Mouse (Mus musculus) heart, embryonic 12.5 days (tissue): ENCODE measurements around the gene Dusp16. TPM values are rescaled to one million over a fixed set of nuclear protein-coding genes. Genes with fewer than 3 reads are reported as not detected.

ENCODE experiments used
- ATAC-seq: fragments of 200-750 bp; cut with Nextera tagmentation; 2 replicates; pipeline ENCODE4 v1.8.0; 2017; ENCODE audit warnings: moderate TSS enrichment, moderate library complexity; ENCODE audit not compliant: insufficient number of reproducible peaks, low FRiP score
- H3K27ac ChIP-seq: fragments of 300-500 bp; sonication (generic); 2 replicates; pipeline ENCODE4 v1.5.1; 2016; ENCODE audit warnings: mild to moderate bottlenecking, moderate library complexity; ENCODE audit not compliant: poor library complexity, severe bottlenecking
- H3K27me3 ChIP-seq: fragments of 300-500 bp; sonication (generic); replicated peaks from 2 replicates; pipeline ENCODE4 v1.6.1; 2016; ENCODE audit warnings: mild to moderate bottlenecking, moderate library complexity
- H3K36me3 ChIP-seq: fragments of 300-500 bp; sonication (generic); 2 replicates; pipeline ENCODE4 v1.6.1; 2016; ENCODE audit warnings: mild to moderate bottlenecking, moderate library complexity
- H3K4me1 ChIP-seq: fragments of 300-500 bp; sonication (generic); replicated peaks from 2 replicates; pipeline ENCODE4 v1.6.1; 2016; ENCODE audit warnings: mild to moderate bottlenecking
- H3K4me2 ChIP-seq: fragments of 300-500 bp; sonication (generic); 2 replicates; pipeline ENCODE4 v1.6.1; 2016; ENCODE audit warnings: mild to moderate bottlenecking, moderate library complexity
- H3K4me3 ChIP-seq: fragments of 300-500 bp; sonication (generic); 2 replicates; pipeline ENCODE4 v1.5.1; 2016; ENCODE audit warnings: mild to moderate bottlenecking
- H3K9ac ChIP-seq: fragments of 300-500 bp; sonication (generic); 2 replicates; pipeline ENCODE4 v1.6.1; 2016; ENCODE audit warnings: mild to moderate bottlenecking, moderate library complexity
- H3K9me3 ChIP-seq: fragments of 300-500 bp; sonication (generic); replicated peaks from 2 replicates; pipeline ENCODE4 v1.6.1; 2016; ENCODE audit warnings: mild to moderate bottlenecking, moderate library complexity
- WGBS: fragments of 180-500 bp; shearing (Covaris S2); methylation state at CpG from one replicate; pipeline ENCODE4 v1.1.7; 2016; 5-methylcytosine and 5-hydroxymethylcytosine counted together
- polyA plus RNA-seq: library from polyadenylated mRNA; unstranded; fragments of >200 nt; fragmentation: Nextera tagmentation; extraction: Ambion mirVana; gene quantifications from 2 replicates; pipeline ENCODE4 v1.2.1, GENCODE M21; 2016

Gene Dusp16
- polyA plus RNA-seq, 1 experiment from 2014 or later, result 21.8 TPM

- Histone ChIP-seq H3K27me3 (no peaks in the 10 kb centered on the region), H3K9ac (no peak overlapping the region), H3K9me3 (no peaks in the 10 kb centered on the region), H3K4me3 (no peak overlapping the region), H3K4me2 (no peak overlapping the region), H3K27ac (peak overlapping the region; percentile 57; the same call in 1 of the 2 replicates), H3K36me3 (peaks cover 53% of the 10 kb centered on the region), H3K4me1 (peaks cover 43% of the 10 kb centered on the region)
- peak; percentile 87 for ATAC-seq
- WGBS, result 6% methylated on average over 6 of the region's 6 CpGs
Observed at GRCm38 (mm10) chr6:134716168-134716587, 76.2 kb downstream of the Dusp16 start.

GRCm38 (mm10) chr6:134713897-134714296 lies 78.5 kb downstream of the Dusp16 start:
- Histone ChIP-seq H3K27ac (no peak overlapping the region), H3K4me3 (no peak overlapping the region), H3K4me1 (peaks cover 52% of the 10 kb centered on the region), H3K9me3 (no peaks in the 10 kb centered on the region), H3K9ac (no peak overlapping the region), H3K27me3 (no peaks in the 10 kb centered on the region), H3K36me3 (peaks cover 38% of the 10 kb centered on the region), H3K4me2 (no peak overlapping the region)
- no peak for ATAC-seq
- WGBS, result 52% methylated on average over 1 of the region's 1 CpGs

GRCm38 (mm10) chr6:134713321-134713720 lies 79.1 kb downstream of the Dusp16 start:
- peaks cover 47% of the 10 kb centered on the region for H3K4me1 ChIP-seq
- H3K9ac ChIP-seq, result no peak overlapping the region
- no peaks in the 10 kb centered on the region for H3K27me3 ChIP-seq
- peaks cover 35% of the 10 kb centered on the region for H3K36me3 ChIP-seq
- WGBS, result 36% methylated on average over 3 of the region's 3 CpGs
- ATAC-seq, result no peak
- no peaks in the 10 kb centered on the region for H3K9me3 ChIP-seq
- H3K4me3 ChIP-seq, result no peak overlapping the region
- H3K27ac ChIP-seq, result no peak overlapping the region
- no peak overlapping the region for H3K4me2 ChIP-seq

GRCm38 (mm10) chr6:134710020-134710419 lies 82.4 kb downstream of the Dusp16 start:
- Histone ChIP-seq H3K4me3 (no peak overlapping the region), H3K27me3 (no peaks in the 10 kb centered on the region), H3K4me2 (no peak overlapping the region), H3K9ac (no peak overlapping the region), H3K4me1 (peaks cover 22% of the 10 kb centered on the region), H3K27ac (no peak overlapping the region), H3K36me3 (peaks cover 21% of the 10 kb centered on the region), H3K9me3 (no peaks in the 10 kb centered on the region)
- WGBS, result 86% methylated on average over 15 of the region's 15 CpGs
- no peak for ATAC-seq

GRCm38 (mm10) chr6:134706467-134706866 lies 86.0 kb downstream of the Dusp16 start:
- Histone ChIP-seq H3K27me3 (no peaks in the 10 kb centered on the region), H3K4me2 (no peak overlapping the region), H3K9ac (no peak overlapping the region), H3K4me1 (peaks cover 10% of the 10 kb centered on the region; the same call in 1 of the 2 replicates), H3K4me3 (no peak overlapping the region), H3K36me3 (peaks cover 13% of the 10 kb centered on the region), H3K9me3 (no peaks in the 10 kb centered on the region), H3K27ac (no peak overlapping the region)
- 80% methylated on average over 4 of the region's 4 CpGs for WGBS
- no peak for ATAC-seq

GRCm38 (mm10) chr6:134703053-134703690 lies 89.3 kb downstream of the Dusp16 start:
- Histone ChIP-seq H3K4me1 (0 out of 2 replicates have a peak, but pooled peaks cover 3% of the 10 kb centered on the region), H3K27me3 (no peaks in the 10 kb centered on the region), H3K27ac (no peak overlapping the region), H3K4me3 (no peak overlapping the region), H3K9me3 (no peaks in the 10 kb centered on the region), H3K36me3 (peaks cover 4% of the 10 kb centered on the region; the same call in 1 of the 2 replicates), H3K4me2 (no peak overlapping the region), H3K9ac (no peak overlapping the region)
- no peak for ATAC-seq
- WGBS, result 91% methylated on average over 4 of the region's 4 CpGs

GRCm38 (mm10) chr6:134702184-134702583 lies 90.2 kb downstream of the Dusp16 start:
- no peak for ATAC-seq
- no peak overlapping the region for H3K4me2 ChIP-seq
- H3K27me3 ChIP-seq, result no peaks in the 10 kb centered on the region
- H3K4me3 ChIP-seq, result no peak overlapping the region
- 93% methylated on average over 7 of the region's 7 CpGs for WGBS
- no peaks in the 10 kb centered on the region for H3K36me3 ChIP-seq
- 0 out of 2 replicates have a peak, but pooled peaks cover 6% of the 10 kb centered on the region for H3K4me1 ChIP-seq
- H3K9me3 ChIP-seq, result no peaks in the 10 kb centered on the region
- no peak overlapping the region for H3K9ac ChIP-seq
- no peak overlapping the region for H3K27ac ChIP-seq

GRCm38 (mm10) chr6:134701211-134701602 lies 91.2 kb downstream of the Dusp16 start:
- Histone ChIP-seq H3K4me2 (no peak overlapping the region), H3K27me3 (no peaks in the 10 kb centered on the region), H3K4me3 (no peak overlapping the region), H3K36me3 (no peaks in the 10 kb centered on the region), H3K27ac (no peak overlapping the region), H3K4me1 (0 out of 2 replicates have a peak, but pooled peaks cover 13% of the 10 kb centered on the region), H3K9me3 (no peaks in the 10 kb centered on the region), H3K9ac (no peak overlapping the region)
- 81% methylated on average over 6 of the region's 6 CpGs for WGBS
- no peak for ATAC-seq

- Histone ChIP-seq H3K4me3 (no peak overlapping the region), H3K4me1 (0 out of 2 replicates have a peak, but pooled peaks cover 15% of the 10 kb centered on the region), H3K27me3 (no peaks in the 10 kb centered on the region), H3K9me3 (no peaks in the 10 kb centered on the region), H3K4me2 (no peak overlapping the region), H3K27ac (no peak overlapping the region), H3K36me3 (no peaks in the 10 kb centered on the region), H3K9ac (no peak overlapping the region)
- ATAC-seq, result peak; percentile 59; the same call in 1 of the 2 replicates
- 73% methylated on average over 8 of the region's 8 CpGs for WGBS
Observed at GRCm38 (mm10) chr6:134700451-134701210, 91.8 kb downstream of the Dusp16 start.

GRCm38 (mm10) chr6:134698243-134698642 lies 94.2 kb downstream of the Dusp16 start:
- Histone ChIP-seq H3K9ac (no peak overlapping the region), H3K4me3 (no peak overlapping the region), H3K36me3 (no peaks in the 10 kb centered on the region), H3K27ac (no peak overlapping the region), H3K27me3 (no peaks in the 10 kb centered on the region), H3K4me2 (no peak overlapping the region), H3K4me1 (0 out of 2 replicates have a peak, but pooled peaks cover 15% of the 10 kb centered on the region), H3K9me3 (no peaks in the 10 kb centered on the region)
- 92% methylated on average over 5 of the region's 5 CpGs for WGBS
- no peak for ATAC-seq

GRCm38 (mm10) chr6:134696554-134696953 lies 95.9 kb downstream of the Dusp16 start:
- Histone ChIP-seq H3K4me2 (no peak overlapping the region), H3K27ac (no peak overlapping the region), H3K27me3 (no peaks in the 10 kb centered on the region), H3K9ac (no peak overlapping the region), H3K4me3 (no peak overlapping the region), H3K4me1 (0 out of 2 replicates have a peak, but pooled peaks cover 15% of the 10 kb centered on the region), H3K36me3 (no peaks in the 10 kb centered on the region), H3K9me3 (no peaks in the 10 kb centered on the region)
- WGBS, result 55% methylated on average over 2 of the region's 2 CpGs
- no peak for ATAC-seq
